Mouse (Mus musculus) G1E (cell line): ENCODE data around the gene Ier3. TPM values are rescaled to one million over a fixed set of nuclear protein-coding genes. Genes with fewer than 3 reads are reported as not detected.

Experiments used
- ATAC-seq: 2 replicates; pipeline ENCODE4 v1.8.0; 2016; ENCODE audit warnings: mild to moderate bottlenecking; ENCODE audit not compliant: insufficient number of reproducible peaks, poor library complexity, low FRiP score, severe bottlenecking; ENCODE audit errors: extremely low read depth
- DNase-seq: peaks from one replicate; pipeline ENCODE4 v3.0.0; 2012; ENCODE audit warnings: low spot score
- H3K27me3 ChIP-seq: 2 replicates; pipeline ENCODE4 v1.6.1; 2012; ENCODE audit warnings: mild to moderate bottlenecking, low read length, inconsistent platforms; ENCODE audit not compliant: insufficient read depth
- H3K36me3 ChIP-seq: replicated peaks from 2 replicates; pipeline ENCODE3; 2012; ENCODE audit warnings: mild to moderate bottlenecking, inconsistent platforms
- H3K4me1 ChIP-seq: 2 replicates; pipeline ENCODE4 v1.6.1; 2012; ENCODE audit warnings: low read depth, low read length, inconsistent platforms, mixed read lengths; ENCODE audit not compliant: insufficient read depth
- H3K4me3 ChIP-seq: 2 replicates; pipeline ENCODE4 v1.5.1; 2012; ENCODE audit warnings: low read depth, mild to moderate bottlenecking, inconsistent platforms, low read length, moderate library complexity, mixed read lengths
- H3K9me3 ChIP-seq: replicated peaks from 2 replicates; pipeline ENCODE4 v1.6.1; 2012; ENCODE audit warnings: inconsistent platforms
- CTCF ChIP-seq: IDR thresholded peaks from 2 replicates; pipeline ENCODE4 v1.5.1; 2012; ENCODE audit warnings: low read depth, low read length, inconsistent platforms, mixed read lengths
- GATA1 ChIP-seq: IDR thresholded peaks from 2 replicates; pipeline ENCODE4 v1.6.1; 2012; ENCODE audit warnings: borderline replicate concordance, low read length, inconsistent platforms, mixed read lengths
- GATA2 ChIP-seq: IDR thresholded peaks from 2 replicates; pipeline ENCODE4 v1.6.1; 2012; ENCODE audit warnings: low read depth, low read length, inconsistent platforms, borderline replicate concordance
- POLR2AphosphoS5 ChIP-seq: IDR thresholded peaks from 2 replicates; pipeline ENCODE4 v1.6.1; 2012; ENCODE audit warnings: low read depth, low read length, inconsistent platforms; ENCODE audit not compliant: insufficient replicate concordance
- TAL1 ChIP-seq: conservative IDR thresholded peaks from 2 replicates; pipeline ENCODE4 v1.6.1; 2012; ENCODE audit warnings: low read depth, low read length, inconsistent platforms, mixed read lengths
- polyA plus RNA-seq: library from polyadenylated mRNA; stranded (reverse); fragments of >175 nt; gene quantifications from 2 replicates; pipeline ENCODE4 v1.2.3, GENCODE M21; 2012
- total RNA-seq, 2 experiments: library from RNA; stranded (forward) in 1 of 2; stranded (reverse) in 1 of 2; fragments of 200-1000 nt in 1 of 2; fragments of >200 nt in 1 of 2; fragmentation: Nextera tagmentation in 1 of 2; gene quantifications; 2 replicates each; pipeline ENCODE4 v1.2.3; 2014 to 2017

The Ier3 gene
- total and polyA plus RNA-seq, 3 experiments = 21.4 to 49.5 (median 39.8) TPM

DNA sequence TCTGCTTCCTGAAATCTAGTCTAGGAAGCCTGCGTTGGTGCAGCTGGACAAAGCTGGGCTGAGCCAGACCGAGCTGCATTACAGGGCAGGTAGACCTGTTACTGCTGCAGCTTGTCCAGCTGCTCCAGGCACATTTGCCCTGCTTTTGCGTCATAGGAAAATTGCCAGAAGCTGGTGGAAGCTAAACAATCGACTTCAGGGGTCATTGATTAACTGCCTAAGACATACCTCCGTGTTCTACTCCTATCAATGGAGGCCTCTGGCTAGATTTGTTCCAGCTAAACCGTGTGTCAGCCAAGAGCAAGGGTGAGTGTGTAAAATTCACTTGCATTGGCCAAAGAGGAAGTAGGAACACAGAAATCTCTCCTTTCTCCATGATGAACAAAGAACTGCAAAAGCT lies 6.8 kb upstream of the Ier3 start:
- H3K36me3 ChIP-seq = no peaks in the 10 kb centered on the region
- TF ChIP-seq CTCF (no peak), GATA2 (no peak), TAL1 (no peak), GATA1 (no peak), POLR2AphosphoS5 (no peak)
- H3K27me3 ChIP-seq = no peaks in the 10 kb centered on the region
- H3K4me3 ChIP-seq = no peak overlapping the region
- peaks cover 68% of the 10 kb centered on the region for H3K4me1 ChIP-seq
- no peaks in the 10 kb centered on the region for H3K9me3 ChIP-seq
- DNase-seq (no peak), ATAC-seq (no peak)

DNA sequence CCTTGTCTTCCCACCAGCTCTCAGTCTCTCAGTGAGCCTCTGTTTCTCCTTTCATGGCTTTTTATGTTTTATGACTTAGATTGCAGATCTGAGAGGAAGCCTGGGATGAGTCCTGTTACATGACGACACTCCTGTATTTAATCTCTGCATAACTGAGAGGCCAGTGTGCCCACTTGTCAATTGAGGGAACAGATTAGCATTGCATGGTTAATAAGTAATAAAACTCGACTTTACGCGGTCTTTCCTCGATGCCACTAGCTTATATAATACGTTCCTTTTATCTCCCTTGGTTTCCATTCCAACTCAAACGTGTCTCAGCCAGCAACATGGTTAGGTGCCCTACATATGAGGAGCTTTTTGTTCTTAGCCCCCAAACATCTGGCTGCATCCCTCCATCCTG lies 5.6 kb upstream of the Ier3 start:
- ATAC-seq (no peak), DNase-seq (no peak)
- Histone ChIP-seq H3K27me3 (no peaks in the 10 kb centered on the region), H3K9me3 (no peaks in the 10 kb centered on the region), H3K4me3 (no peak overlapping the region), H3K36me3 (no peaks in the 10 kb centered on the region), H3K4me1 (peaks cover 70% of the 10 kb centered on the region)
- no peak for TF ChIP-seq GATA2
- TF ChIP-seq TAL1 = no peak
- no peak for TF ChIP-seq GATA1
- no peak for TF ChIP-seq POLR2AphosphoS5
- no peak for TF ChIP-seq CTCF

DNA sequence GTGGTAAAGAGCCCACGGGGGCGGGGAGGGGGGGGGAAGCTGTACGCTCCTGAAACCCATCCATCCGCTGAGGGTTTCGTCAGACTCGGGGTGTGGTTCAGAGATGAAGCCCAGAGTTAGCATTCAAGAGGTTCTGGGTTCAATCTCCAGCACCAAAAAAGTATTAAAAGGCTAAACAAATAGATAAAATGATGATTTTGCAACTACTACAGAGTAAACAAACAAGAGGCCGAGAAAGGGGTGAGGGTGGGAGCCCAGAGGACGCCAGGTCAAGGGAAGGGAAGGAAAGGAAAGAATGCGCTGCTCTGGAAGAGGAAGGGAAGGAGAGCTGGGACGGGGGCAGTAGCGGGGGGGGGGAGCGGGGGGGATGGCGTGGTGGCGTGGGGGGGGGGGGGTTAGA lies 4.8 kb upstream of the Ier3 start:
- ATAC-seq (no peak), DNase-seq (no peak)
- H3K4me3 ChIP-seq = no peak overlapping the region
- TF ChIP-seq GATA1 = no peak
- TF ChIP-seq POLR2AphosphoS5 = no peak
- no peak for TF ChIP-seq GATA2
- TF ChIP-seq CTCF = no peak
- no peak for TF ChIP-seq TAL1
- H3K9me3 ChIP-seq = no peaks in the 10 kb centered on the region
- H3K36me3 ChIP-seq = no peaks in the 10 kb centered on the region
- H3K4me1 ChIP-seq = peaks cover 69% of the 10 kb centered on the region
- H3K27me3 ChIP-seq = no peaks in the 10 kb centered on the region

DNA sequence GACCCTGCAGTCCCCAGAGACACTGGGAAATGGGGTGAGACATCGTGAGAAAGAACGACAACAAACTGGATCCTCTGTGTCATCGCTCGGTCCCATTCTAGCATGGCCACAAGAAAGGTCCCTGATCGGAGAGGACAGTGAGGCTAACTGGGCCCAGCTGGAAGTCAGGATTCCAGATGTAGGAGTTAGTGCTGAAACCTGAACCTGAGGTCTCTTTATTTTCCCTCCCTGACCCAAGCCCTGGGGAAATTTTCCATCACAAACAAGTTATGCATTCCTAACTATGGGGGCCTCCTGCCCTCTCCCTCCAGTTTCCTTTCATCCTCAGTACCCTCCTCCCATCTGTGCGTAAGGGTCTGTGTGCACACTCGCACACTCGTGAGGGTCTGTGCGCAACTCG lies 4.3 kb upstream of the Ier3 start:
- Histone ChIP-seq H3K4me3 (no peak overlapping the region), H3K4me1 (peaks cover 67% of the 10 kb centered on the region), H3K36me3 (peaks cover 3% of the 10 kb centered on the region), H3K27me3 (no peaks in the 10 kb centered on the region), H3K9me3 (no peaks in the 10 kb centered on the region)
- TF ChIP-seq GATA2 (no peak), POLR2AphosphoS5 (no peak), CTCF (no peak), GATA1 (no peak), TAL1 (no peak)
- DNase-seq (no peak), ATAC-seq (no peak)

DNA sequence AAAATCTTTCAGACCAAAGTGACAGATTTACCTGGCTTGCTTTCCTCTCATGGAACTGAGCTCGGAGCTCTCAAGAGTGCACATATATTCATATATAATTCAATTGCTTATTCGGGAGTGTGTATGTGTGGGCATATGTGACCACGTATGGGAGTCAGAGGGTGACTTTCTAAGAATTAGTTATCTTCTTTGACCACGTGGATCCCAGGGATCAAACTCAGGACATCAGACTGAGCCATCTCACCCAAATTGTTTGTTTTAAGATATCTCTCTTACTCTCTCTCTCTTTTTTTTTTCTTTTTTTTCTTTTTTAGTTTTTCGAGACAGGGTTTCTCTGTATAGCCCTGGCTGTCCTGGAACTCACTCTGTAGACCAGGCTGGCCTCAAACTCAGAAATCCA lies 1.4 kb upstream of the Ier3 start:
- TF ChIP-seq GATA2 (no peak), GATA1 (no peak), CTCF (no peak), TAL1 (no peak), POLR2AphosphoS5 (no peak)
- Histone ChIP-seq H3K9me3 (peaks cover 8% of the 10 kb centered on the region), H3K36me3 (peaks cover 16% of the 10 kb centered on the region), H3K4me3 (no peak overlapping the region), H3K27me3 (no peaks in the 10 kb centered on the region), H3K4me1 (peaks cover 58% of the 10 kb centered on the region)
- ATAC-seq = no peak
- no peak for DNase-seq

DNA sequence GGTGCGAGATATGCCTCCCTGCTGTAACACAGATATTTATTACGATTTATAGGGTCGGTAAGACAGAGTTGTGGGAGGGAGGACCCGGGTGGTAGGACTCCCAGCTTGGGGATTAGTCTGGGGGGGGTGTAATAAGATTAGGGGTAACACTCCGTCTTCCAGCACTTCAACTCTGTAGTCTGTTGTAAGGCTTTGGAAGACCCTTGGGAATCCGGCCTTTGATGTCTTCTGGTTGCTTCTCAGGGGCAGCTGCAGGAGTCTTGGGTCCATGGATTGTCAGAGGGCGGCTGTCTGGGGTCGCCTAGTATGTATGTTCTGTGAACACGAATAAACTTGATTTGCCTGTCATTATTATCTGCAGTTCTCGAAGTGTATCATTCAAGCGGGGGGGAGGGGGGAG lies 1.1 kb downstream of the Ier3 start:
- Histone ChIP-seq H3K27me3 (no peaks in the 10 kb centered on the region), H3K36me3 (peaks cover 41% of the 10 kb centered on the region), H3K4me3 (peak overlapping the region; percentile 87), H3K4me1 (peaks cover 69% of the 10 kb centered on the region), H3K9me3 (peaks cover 8% of the 10 kb centered on the region)
- ATAC-seq = no peak
- DNase-seq = no peak
- TF ChIP-seq CTCF = no peak
- TF ChIP-seq GATA1 = no peak
- no peak for TF ChIP-seq TAL1
